Mouse (Mus musculus): ENCODE data around the gene Cplx1. TPM values are rescaled to one million over a fixed set of nuclear protein-coding genes. Genes with fewer than 3 reads are reported as not detected.
A peak's percentile ranks its signal among the peaks of the same experiment; 100 is the strongest.

The Cplx1 gene
- polyA plus RNA-seq (2014; fragmentation: Nextera tagmentation; extraction: Ambion mirVana): 205 and 253 TPM in 2 replicates

- Histone ChIP-seq H3K9me3 (ENCODE audit: control insufficient read depth, low read length) (no peaks in the 10 kb centered on the region), H3K9ac (replicated peaks; ENCODE audit: low read depth, low read length) (peak within 1 kb of the TSS; percentile 74), H3K36me3 (ENCODE audit: control insufficient read depth, insufficient read depth, low read length) (no peaks in the 10 kb centered on the region), H3K27me3 (ENCODE audit: control insufficient read depth, insufficient read depth, low read length) (peaks cover 7% of the 10 kb centered on the region), H3K4me3 (ENCODE audit: low read depth, low read length) (peak within 1 kb of the TSS; percentile 54), H3K4me1 (ENCODE audit: control insufficient read depth, insufficient read depth, low read length) (no peaks in the 10 kb centered on the region), H3K4me2 (ENCODE audit: low read depth, low read length) (peak within 1 kb of the TSS; percentile 72), H3K27ac (ENCODE audit: low read depth, low read length) (peak within 1 kb of the TSS; percentile 87)
- ATAC-seq (ENCODE audit: low read depth): peak; percentile 94
- under 1% methylated on average over 54 of the region's 56 CpGs for WGBS
Observed at GRCm38 (mm10) chr5:108549489-108550206, at the start of gene Cplx1. Gene Cplx1 (minus strand): TSS chr5:108550024.

GRCm38 (mm10) chr5:108581361-108581891, 31.6 kb upstream of the Cplx1 start:
- H3K4me1 ChIP-seq (ENCODE audit: control insufficient read depth, insufficient read depth, low read length): no peaks in the 10 kb centered on the region
- H3K4me3 ChIP-seq (ENCODE audit: low read depth, low read length): no peak overlapping the region
- no peak for ATAC-seq (ENCODE audit: low read depth)
- H3K4me2 ChIP-seq (ENCODE audit: low read depth, low read length): no peak overlapping the region
- 85% methylated on average over 3 of the region's 3 CpGs for WGBS
- no peaks in the 10 kb centered on the region for H3K9me3 ChIP-seq (ENCODE audit: control insufficient read depth, low read length)
- no peak overlapping the region for H3K9ac ChIP-seq (replicated peaks; ENCODE audit: low read depth, low read length)
- no peak overlapping the region for H3K27ac ChIP-seq (ENCODE audit: low read depth, low read length)
- peaks cover 60% of the 10 kb centered on the region for H3K36me3 ChIP-seq (ENCODE audit: control insufficient read depth, insufficient read depth, low read length)
- H3K27me3 ChIP-seq (ENCODE audit: control insufficient read depth, insufficient read depth, low read length): no peaks in the 10 kb centered on the region

GRCm38 (mm10) chr5:108573054-108573453, 23.2 kb upstream of the Cplx1 start:
- no peak overlapping the region for H3K27ac ChIP-seq (ENCODE audit: low read depth, low read length)
- H3K4me3 ChIP-seq (ENCODE audit: low read depth, low read length): no peak overlapping the region
- H3K9ac ChIP-seq (replicated peaks; ENCODE audit: low read depth, low read length): no peak overlapping the region
- no peak overlapping the region for H3K4me2 ChIP-seq (ENCODE audit: low read depth, low read length)
- no peaks in the 10 kb centered on the region for H3K4me1 ChIP-seq (ENCODE audit: control insufficient read depth, insufficient read depth, low read length)
- WGBS: 96% methylated on average over 6 of the region's 6 CpGs
- H3K36me3 ChIP-seq (ENCODE audit: control insufficient read depth, insufficient read depth, low read length): peaks cover 69% of the 10 kb centered on the region
- ATAC-seq (ENCODE audit: low read depth): no peak
- H3K27me3 ChIP-seq (ENCODE audit: control insufficient read depth, insufficient read depth, low read length): no peaks in the 10 kb centered on the region
- no peaks in the 10 kb centered on the region for H3K9me3 ChIP-seq (ENCODE audit: control insufficient read depth, low read length)

- WGBS: 100% methylated on average over 1 of the region's 1 CpGs
- ATAC-seq (ENCODE audit: low read depth): no peak
- no peak overlapping the region for H3K27ac ChIP-seq (ENCODE audit: low read depth, low read length)
- no peaks in the 10 kb centered on the region for H3K4me1 ChIP-seq (ENCODE audit: control insufficient read depth, insufficient read depth, low read length)
- no peak overlapping the region for H3K4me2 ChIP-seq (ENCODE audit: low read depth, low read length)
- H3K27me3 ChIP-seq (ENCODE audit: control insufficient read depth, insufficient read depth, low read length): no peaks in the 10 kb centered on the region
- no peak overlapping the region for H3K4me3 ChIP-seq (ENCODE audit: low read depth, low read length)
- no peak overlapping the region for H3K9ac ChIP-seq (replicated peaks; ENCODE audit: low read depth, low read length)
- H3K9me3 ChIP-seq (ENCODE audit: control insufficient read depth, low read length): no peaks in the 10 kb centered on the region
- peaks cover 71% of the 10 kb centered on the region for H3K36me3 ChIP-seq (ENCODE audit: control insufficient read depth, insufficient read depth, low read length)
Observed at GRCm38 (mm10) chr5:108570991-108571390, 21.2 kb upstream of the Cplx1 start.

- Histone ChIP-seq H3K27ac (ENCODE audit: low read depth, low read length) (no peak overlapping the region), H3K4me2 (ENCODE audit: low read depth, low read length) (no peak overlapping the region), H3K27me3 (ENCODE audit: control insufficient read depth, insufficient read depth, low read length) (no peaks in the 10 kb centered on the region), H3K4me1 (ENCODE audit: control insufficient read depth, insufficient read depth, low read length) (no peaks in the 10 kb centered on the region), H3K36me3 (ENCODE audit: control insufficient read depth, insufficient read depth, low read length) (peaks cover 43% of the 10 kb centered on the region), H3K9ac (replicated peaks; ENCODE audit: low read depth, low read length) (no peak overlapping the region), H3K4me3 (ENCODE audit: low read depth, low read length) (no peak overlapping the region), H3K9me3 (ENCODE audit: control insufficient read depth, low read length) (no peaks in the 10 kb centered on the region)
- WGBS: 96% methylated on average over 2 of the region's 2 CpGs
- no peak for ATAC-seq (ENCODE audit: low read depth)
Observed at GRCm38 (mm10) chr5:108567104-108567503, 17.3 kb upstream of the Cplx1 start.

- 93% methylated on average over 4 of the region's 4 CpGs for WGBS
- H3K36me3 ChIP-seq (ENCODE audit: control insufficient read depth, insufficient read depth, low read length): peaks cover 38% of the 10 kb centered on the region
Observed at GRCm38 (mm10) chr5:108566523-108566922, 16.7 kb upstream of the Cplx1 start.

GRCm38 (mm10) chr5:108565381-108565780, 15.6 kb upstream of the Cplx1 start:
- ATAC-seq (ENCODE audit: low read depth): no peak
- 91% methylated on average over 2 of the region's 2 CpGs for WGBS
- Histone ChIP-seq H3K27ac (ENCODE audit: low read depth, low read length) (no peak overlapping the region), H3K9ac (replicated peaks; ENCODE audit: low read depth, low read length) (no peak overlapping the region), H3K4me3 (ENCODE audit: low read depth, low read length) (no peak overlapping the region), H3K9me3 (ENCODE audit: control insufficient read depth, low read length) (no peaks in the 10 kb centered on the region), H3K27me3 (ENCODE audit: control insufficient read depth, insufficient read depth, low read length) (no peaks in the 10 kb centered on the region), H3K36me3 (ENCODE audit: control insufficient read depth, insufficient read depth, low read length) (peaks cover 27% of the 10 kb centered on the region), H3K4me2 (ENCODE audit: low read depth, low read length) (no peak overlapping the region), H3K4me1 (ENCODE audit: control insufficient read depth, insufficient read depth, low read length) (no peaks in the 10 kb centered on the region)

More at GRCm38 (mm10) chr5:108566523-108566922, 16.7 kb upstream of the Cplx1 start:
- Histone ChIP-seq H3K4me2 (ENCODE audit: low read depth, low read length) (no peak overlapping the region), H3K9ac (replicated peaks; ENCODE audit: low read depth, low read length) (no peak overlapping the region), H3K27me3 (ENCODE audit: control insufficient read depth, insufficient read depth, low read length) (no peaks in the 10 kb centered on the region), H3K27ac (ENCODE audit: low read depth, low read length) (no peak overlapping the region), H3K4me1 (ENCODE audit: control insufficient read depth, insufficient read depth, low read length) (no peaks in the 10 kb centered on the region), H3K9me3 (ENCODE audit: control insufficient read depth, low read length) (no peaks in the 10 kb centered on the region), H3K4me3 (ENCODE audit: low read depth, low read length) (no peak overlapping the region)
- ATAC-seq (ENCODE audit: low read depth): no peak

GRCm38 (mm10) chr5:108564346-108564745, 14.5 kb upstream of the Cplx1 start:
- ATAC-seq (ENCODE audit: low read depth): no peak
- H3K27ac ChIP-seq (ENCODE audit: low read depth, low read length): no peak overlapping the region
- WGBS: 93% methylated on average over 3 of the region's 3 CpGs
- H3K4me2 ChIP-seq (ENCODE audit: low read depth, low read length): no peak overlapping the region
- H3K36me3 ChIP-seq (ENCODE audit: control insufficient read depth, insufficient read depth, low read length): peaks cover 17% of the 10 kb centered on the region
- H3K9me3 ChIP-seq (ENCODE audit: control insufficient read depth, low read length): no peaks in the 10 kb centered on the region
- no peak overlapping the region for H3K4me3 ChIP-seq (ENCODE audit: low read depth, low read length)
- H3K4me1 ChIP-seq (ENCODE audit: control insufficient read depth, insufficient read depth, low read length): no peaks in the 10 kb centered on the region
- H3K9ac ChIP-seq (replicated peaks; ENCODE audit: low read depth, low read length): no peak overlapping the region
- H3K27me3 ChIP-seq (ENCODE audit: control insufficient read depth, insufficient read depth, low read length): no peaks in the 10 kb centered on the region

- H3K4me1 ChIP-seq (ENCODE audit: control insufficient read depth, insufficient read depth, low read length): no peaks in the 10 kb centered on the region
- H3K4me3 ChIP-seq (ENCODE audit: low read depth, low read length): no peak overlapping the region
- no peaks in the 10 kb centered on the region for H3K27me3 ChIP-seq (ENCODE audit: control insufficient read depth, insufficient read depth, low read length)
- H3K9me3 ChIP-seq (ENCODE audit: control insufficient read depth, low read length): no peaks in the 10 kb centered on the region
- H3K9ac ChIP-seq (replicated peaks; ENCODE audit: low read depth, low read length): no peak overlapping the region
- H3K4me2 ChIP-seq (ENCODE audit: low read depth, low read length): no peak overlapping the region
- no peak overlapping the region for H3K27ac ChIP-seq (ENCODE audit: low read depth, low read length)
- no peak for ATAC-seq (ENCODE audit: low read depth)
- WGBS: 94% methylated on average over 2 of the region's 2 CpGs
- no peaks in the 10 kb centered on the region; the same call in 1 of the 2 replicates for H3K36me3 ChIP-seq (ENCODE audit: control insufficient read depth, insufficient read depth, low read length)
Observed at GRCm38 (mm10) chr5:108562483-108562882, 12.7 kb upstream of the Cplx1 start.
